Mouse (Mus musculus): ENCODE data around the gene Fam227b. TPM values are rescaled to one million over a fixed set of nuclear protein-coding genes. Genes with fewer than 3 reads are reported as not detected.

Gene Fam227b
- total RNA-seq, 2 experiments from 2014 or later = not detected

- DNase-seq (ENCODE audit: low spot score in 2 of 2) = no peak
Observed at GRCm38 (mm10) chr2:126061037-126061773, 90.6 kb downstream of the Fam227b start.

GRCm38 (mm10) chr2:126060595-126060994 is 91.2 kb downstream of the Fam227b start:
- no peak for DNase-seq (ENCODE audit: low spot score in 2 of 2)

GRCm38 (mm10) chr2:126053657-126054056 is 98.1 kb downstream of the Fam227b start:
- DNase-seq (ENCODE audit: low spot score in 2 of 2) = no peak

GRCm38 (mm10) chr2:126052749-126053557 is 98.9 kb downstream of the Fam227b start:
- DNase-seq (ENCODE audit: low spot score in 2 of 2) = no peak

- DNase-seq (ENCODE audit: low spot score in 2 of 2) = no peak
Observed at GRCm38 (mm10) chr2:126045621-126046020, 106.2 kb downstream of the Fam227b start.

GRCm38 (mm10) chr2:126042674-126043073 is 109.1 kb downstream of the Fam227b start:
- DNase-seq (ENCODE audit: low spot score in 2 of 2) = no peak

- DNase-seq (ENCODE audit: low spot score in 2 of 2) = no peak
Observed at GRCm38 (mm10) chr2:126041237-126041636, 110.6 kb downstream of the Fam227b start.

GRCm38 (mm10) chr2:126040651-126041050 is 111.2 kb downstream of the Fam227b start:
- DNase-seq (ENCODE audit: low spot score in 2 of 2) = no peak

GRCm38 (mm10) chr2:126039414-126039891 is 112.4 kb downstream of the Fam227b start:
- no peak for DNase-seq (ENCODE audit: low spot score in 2 of 2)

- no peak for DNase-seq (ENCODE audit: low spot score in 2 of 2)
Observed at GRCm38 (mm10) chr2:126038221-126039000, 113.4 kb downstream of the Fam227b start.

GRCm38 (mm10) chr2:126036121-126036520 is 115.7 kb downstream of the Fam227b start:
- DNase-seq (ENCODE audit: low spot score in 2 of 2) = no peak

GRCm38 (mm10) chr2:126035013-126035770 is 116.6 kb downstream of the Fam227b start:
- no peak for DNase-seq (ENCODE audit: low spot score in 2 of 2)

- peak in 1 of 2 experiments; percentile 60 for DNase-seq (ENCODE audit: low spot score in 2 of 2)
Observed at GRCm38 (mm10) chr2:126034379-126035005, 117.3 kb downstream of the Fam227b start, which contains the start of gene Fgf7. Fgf7 (plus strand) TSS chr2:126034658.

- DNase-seq (ENCODE audit: low spot score in 2 of 2) = no peak
Observed at GRCm38 (mm10) chr2:126033114-126033972, 118.5 kb downstream of the Fam227b start.

- DNase-seq (ENCODE audit: low spot score in 2 of 2) = no peak
Observed at GRCm38 (mm10) chr2:126031186-126031900, 120.5 kb downstream of the Fam227b start.

GRCm38 (mm10) chr2:126015763-126016473 is 135.9 kb downstream of the Fam227b start:
- DNase-seq (ENCODE audit: low spot score in 2 of 2) = no peak

GRCm38 (mm10) chr2:126014989-126015710 is 136.7 kb downstream of the Fam227b start:
- no peak for DNase-seq (ENCODE audit: low spot score in 2 of 2)

Measured in gastrocnemius, postnatal 4 days (tissue).